Mouse (Mus musculus) spleen, adult 2 months (tissue): ENCODE data around the gene Lztr1. TPM values are rescaled to one million over a fixed set of nuclear protein-coding genes. Genes with fewer than 3 reads are reported as not detected.

Experiments
- DNase-seq, 2 experiments: peaks; one replicate each; pipeline versions ENCODE4 v3.0.0 to v3.0.0-alpha.2; 2012 to 2021; ENCODE audit warnings: low spot score in 2 of 2, low read depth in 1 of 2
- H3K27ac ChIP-seq: fragments of 200-500 bp; 2 replicates; pipeline ENCODE4 v1.5.1; 2012; ENCODE audit warnings: low read length, inconsistent platforms; ENCODE audit not compliant: insufficient read depth
- H3K27me3 ChIP-seq: fragments of 200-500 bp; 2 replicates; pipeline ENCODE4 v1.6.1; 2012; ENCODE audit warnings: mild to moderate bottlenecking, moderate library complexity, low read length, inconsistent platforms; ENCODE audit not compliant: control insufficient read depth, insufficient read depth
- H3K36me3 ChIP-seq: fragments of 200-500 bp; 2 replicates; pipeline ENCODE4 v1.6.1; 2012; ENCODE audit warnings: mild to moderate bottlenecking, low read length, inconsistent platforms; ENCODE audit not compliant: control insufficient read depth, insufficient read depth
- H3K4me1 ChIP-seq: fragments of 200-500 bp; 2 replicates; pipeline ENCODE4 v1.6.1; 2011; ENCODE audit warnings: inconsistent platforms; ENCODE audit not compliant: control insufficient read depth, insufficient read depth, insufficient read length
- H3K4me3 ChIP-seq: fragments of 200-500 bp; 2 replicates; pipeline ENCODE4 v1.5.1; 2011; ENCODE audit warnings: mild to moderate bottlenecking, inconsistent platforms; ENCODE audit not compliant: insufficient read depth, insufficient read length; ENCODE audit errors: extremely low read depth
- CTCF ChIP-seq: fragments of 200-500 bp; IDR thresholded peaks from 2 replicates; pipeline ENCODE4 v1.5.1; 2011; ENCODE audit warnings: mild to moderate bottlenecking, inconsistent platforms; ENCODE audit not compliant: insufficient read depth, insufficient read length, insufficient replicate concordance; ENCODE audit errors: extremely low read depth
- POLR2A ChIP-seq: fragments of 200-500 bp; IDR thresholded peaks from 2 replicates; pipeline ENCODE4 v1.6.1; 2011; ENCODE audit warnings: low read depth, low read length, inconsistent platforms
- WGBS: fragments of 180-500 bp; shearing (Covaris S2); methylation state at CpG from one replicate; pipeline ENCODE4 v1.1.7; 2018; 5-methylcytosine and 5-hydroxymethylcytosine counted together
- polyA plus RNA-seq: library from polyadenylated mRNA; depleted of rRNA; stranded (reverse); fragments of >200 nt; gene quantifications from 2 replicates; pipeline ENCODE4 v1.2.3, GENCODE M21; 2012; rRNA removed

Lztr1 gene
- 110 and 149 TPM in 2 replicates for polyA plus RNA-seq

DNA sequence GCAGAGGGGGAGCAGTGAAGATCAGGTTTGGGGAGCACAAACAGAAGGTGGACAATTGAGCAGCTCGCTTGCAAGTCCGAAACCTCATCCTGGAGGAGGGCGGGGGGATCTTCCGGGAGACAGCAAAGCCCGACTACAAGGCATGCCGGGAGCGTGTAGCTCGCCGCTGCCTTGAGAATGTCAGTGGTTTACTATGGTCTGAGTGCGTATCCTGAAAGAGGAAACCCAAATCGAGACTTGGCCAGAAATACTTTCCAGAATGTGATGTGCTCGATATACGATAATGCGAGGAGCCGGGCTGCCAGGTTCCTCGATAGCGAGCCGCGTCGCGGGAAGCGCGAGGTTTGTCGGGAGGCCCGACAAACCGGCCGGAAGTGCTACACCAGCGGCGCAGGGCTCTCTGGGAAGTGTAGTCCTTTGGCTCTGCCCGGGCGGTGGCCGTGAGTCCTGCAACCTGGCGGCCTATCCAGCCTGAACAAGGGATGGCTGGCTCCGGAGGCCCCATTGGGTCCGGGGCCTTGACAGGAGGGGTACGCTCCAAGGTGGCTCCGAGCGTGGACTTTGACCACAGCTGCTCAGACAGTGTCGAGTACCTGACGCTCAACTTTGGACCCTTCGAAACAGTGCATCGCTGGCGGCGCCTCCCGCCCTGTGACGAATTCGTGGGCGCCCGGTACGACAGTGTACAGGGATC is at the start of gene Lztr1:
Gene Lztr1 (plus strand): TSS at position 143 of the 694 bp plus-strand sequence.
- WGBS, result under 1% methylated on average over 50 of the region's 50 CpGs
- Histone ChIP-seq H3K4me1 (peaks cover 5% of the 10 kb centered on the region; the same call in 1 of the 2 replicates), H3K27me3 (no peaks in the 10 kb centered on the region), H3K4me3 (peak within 1 kb of the TSS; percentile 79), H3K36me3 (peaks cover 6% of the 10 kb centered on the region; the same call in 1 of the 2 replicates), H3K27ac (peak within 1 kb of the TSS; percentile 77)
- TF ChIP-seq POLR2A (peak; percentile 26; the same call in 1 of the 2 replicates), CTCF (no peak)
- peak; percentile 63 to 83 for DNase-seq

DNA sequence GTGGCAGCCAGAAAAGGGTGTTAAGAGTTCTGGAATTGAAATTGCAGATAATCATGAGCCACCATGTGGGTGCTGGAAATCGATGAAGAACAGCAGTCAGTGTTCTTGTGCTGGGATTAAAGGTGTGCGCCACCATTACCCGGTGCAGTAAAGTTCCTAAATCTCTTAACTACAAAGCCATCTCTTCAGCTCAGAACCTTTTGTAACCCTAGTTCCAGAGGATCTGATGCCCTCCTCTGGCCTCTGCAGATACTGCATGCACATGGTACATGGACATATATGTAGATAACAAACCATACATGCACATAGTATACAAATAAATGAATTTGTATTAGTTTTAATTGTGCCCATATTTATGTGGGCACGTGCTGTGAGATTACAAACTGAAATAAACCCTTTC is 48.2 kb upstream of the Lztr1 start:
- TF ChIP-seq CTCF, result peak; percentile 15; the same call in 1 of the 2 replicates
- no peak for TF ChIP-seq POLR2A
- H3K27ac ChIP-seq, result no peak overlapping the region
- 74% methylated on average over 4 of the region's 4 CpGs for WGBS
- H3K4me3 ChIP-seq, result no peak overlapping the region
- no peaks in the 10 kb centered on the region for H3K27me3 ChIP-seq
- peaks cover 2% of the 10 kb centered on the region; the same call in 1 of the 2 replicates for H3K4me1 ChIP-seq
- H3K36me3 ChIP-seq, result no peaks in the 10 kb centered on the region; the same call in 1 of the 2 replicates
- DNase-seq, result peak in 1 of 2 experiments; percentile 66

DNA sequence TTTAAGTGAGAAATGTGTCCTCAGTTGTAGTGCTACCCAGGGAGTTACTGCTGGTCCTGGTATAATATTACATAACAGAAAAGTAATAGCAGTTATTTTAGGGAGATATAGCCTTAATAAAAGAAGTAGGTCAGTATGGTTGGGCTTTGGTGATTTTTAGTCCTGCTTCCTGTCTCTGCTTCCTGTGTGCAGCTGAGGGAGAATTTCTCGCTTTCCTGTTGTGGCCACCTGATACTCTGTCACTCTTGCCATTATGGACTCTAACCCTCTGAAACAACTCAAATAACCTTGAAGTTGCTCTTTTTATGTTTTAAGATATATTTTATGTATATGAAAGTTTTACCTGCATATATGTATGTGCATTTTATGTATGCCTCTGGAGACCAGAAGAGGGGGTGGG is 46.9 kb upstream of the Lztr1 start:
- Histone ChIP-seq H3K27me3 (no peaks in the 10 kb centered on the region), H3K4me3 (no peak overlapping the region), H3K27ac (no peak overlapping the region), H3K4me1 (peaks cover 2% of the 10 kb centered on the region; the same call in 1 of the 2 replicates), H3K36me3 (no peaks in the 10 kb centered on the region; the same call in 1 of the 2 replicates)
- WGBS, result 3% methylated on average over 1 of the region's 1 CpGs
- no peak for DNase-seq
- TF ChIP-seq POLR2A, result no peak
- TF ChIP-seq CTCF, result no peak

DNA sequence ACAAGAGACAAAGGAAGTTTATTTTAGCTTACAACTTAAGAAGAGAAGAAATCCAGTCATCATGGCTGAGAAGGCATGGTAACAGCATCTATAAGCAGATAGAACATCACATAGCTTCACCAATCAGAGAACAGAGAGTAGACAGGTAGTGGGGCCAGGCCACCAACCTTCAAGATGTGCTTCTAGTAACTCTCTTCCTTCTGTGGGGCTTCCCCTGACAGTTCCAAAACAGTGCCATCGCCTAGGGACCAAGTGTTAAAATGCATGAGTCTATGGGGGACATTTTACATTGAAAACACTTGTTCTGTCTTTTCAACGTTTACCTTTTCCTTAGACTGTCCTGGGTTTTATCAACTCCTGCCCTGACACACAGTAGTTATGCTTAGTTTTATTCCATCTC is 45.3 kb upstream of the Lztr1 start:
- no peak for TF ChIP-seq CTCF
- no peak for TF ChIP-seq POLR2A
- no peak overlapping the region for H3K27ac ChIP-seq
- 68% methylated on average over 2 of the region's 2 CpGs for WGBS
- no peaks in the 10 kb centered on the region for H3K27me3 ChIP-seq
- DNase-seq, result no peak
- H3K36me3 ChIP-seq, result no peaks in the 10 kb centered on the region; the same call in 1 of the 2 replicates
- H3K4me1 ChIP-seq, result peaks cover 2% of the 10 kb centered on the region; the same call in 1 of the 2 replicates
- no peak overlapping the region for H3K4me3 ChIP-seq

DNA sequence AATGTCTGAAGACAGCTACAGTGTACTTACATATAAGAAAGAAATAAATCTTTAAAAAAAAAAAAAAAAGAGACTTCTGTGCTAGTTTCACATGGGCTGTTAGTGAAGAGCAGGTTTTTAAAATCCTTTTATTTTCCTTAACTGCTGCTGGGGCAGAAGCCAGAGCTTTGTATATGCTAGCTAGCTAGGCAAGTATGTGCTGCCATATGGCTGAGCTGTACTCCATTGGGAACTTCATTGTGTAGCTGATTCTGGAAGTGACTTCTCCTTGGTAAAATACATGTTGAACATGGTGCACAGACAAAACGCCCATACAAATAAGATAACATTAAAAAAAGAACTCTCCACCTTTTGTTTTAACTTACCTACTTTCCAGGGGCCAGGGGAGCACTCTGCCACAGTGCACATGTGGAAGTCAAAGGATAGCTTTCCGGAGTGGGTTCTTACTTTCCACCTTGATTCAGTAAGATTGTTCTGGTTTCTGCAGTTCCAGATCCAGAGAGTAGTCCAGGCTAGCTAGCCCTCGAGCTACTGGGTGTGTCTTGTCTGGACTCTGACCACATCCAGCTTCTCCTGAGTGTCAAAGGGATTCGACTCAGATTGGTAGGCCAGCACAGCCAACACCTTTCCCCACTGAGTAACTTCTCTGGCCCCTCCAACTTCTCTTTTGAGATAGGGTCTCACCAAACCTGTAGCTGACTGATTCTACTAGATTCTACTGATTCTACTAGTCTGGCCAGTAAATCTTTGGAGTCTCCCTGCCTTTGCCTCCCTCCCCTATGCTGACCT is 41.4 kb upstream of the Lztr1 start:
- 82% methylated on average over 4 of the region's 4 CpGs for WGBS
- Histone ChIP-seq H3K27me3 (no peaks in the 10 kb centered on the region), H3K4me3 (no peak overlapping the region), H3K27ac (no peak overlapping the region), H3K4me1 (no peaks in the 10 kb centered on the region), H3K36me3 (peaks cover 7% of the 10 kb centered on the region)
- no peak for DNase-seq
- TF ChIP-seq POLR2A, result no peak
- TF ChIP-seq CTCF, result no peak

DNA sequence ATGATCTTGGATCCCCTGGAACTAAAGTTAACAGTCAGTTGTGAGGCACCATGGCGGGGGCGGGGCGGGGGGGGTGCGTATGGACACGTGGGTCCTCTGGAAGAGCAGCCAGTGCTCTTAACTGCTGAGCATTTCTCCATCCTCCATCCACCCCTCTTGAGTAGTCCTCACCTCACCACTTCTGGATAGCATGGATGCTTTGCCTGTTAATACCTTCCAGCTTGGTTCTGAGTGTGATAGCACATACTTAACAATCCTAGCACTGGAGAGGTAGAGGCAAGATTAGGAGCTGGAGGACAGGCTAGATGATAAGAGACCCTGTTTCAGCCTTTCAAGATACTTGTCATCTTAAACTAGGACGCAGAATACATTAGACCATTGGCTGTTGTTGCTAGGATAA is 36.0 kb upstream of the Lztr1 start:
- no peak overlapping the region for H3K4me3 ChIP-seq
- H3K4me1 ChIP-seq, result no peaks in the 10 kb centered on the region
- WGBS, result 89% methylated on average over 6 of the region's 6 CpGs
- TF ChIP-seq POLR2A (no peak), CTCF (no peak)
- no peak for DNase-seq
- H3K27me3 ChIP-seq, result no peaks in the 10 kb centered on the region
- peaks cover 7% of the 10 kb centered on the region for H3K36me3 ChIP-seq
- no peak overlapping the region for H3K27ac ChIP-seq
